Mouse (Mus musculus) CH12.LX (cell line): ENCODE results near the gene Kif20b. TPM values are rescaled to one million over a fixed set of nuclear protein-coding genes. Genes with fewer than 3 reads are reported as not detected.

Experiments used
- DNase-seq: peaks from one replicate; pipeline ENCODE4 v3.0.0-alpha.2; 2013; ENCODE audit errors: extremely low read depth
- H3K27ac ChIP-seq: 2 replicates; pipeline ENCODE4 v1.5.1; 2012; ENCODE audit warnings: low read depth, mild to moderate bottlenecking, control low read depth, moderate library complexity; ENCODE audit not compliant: insufficient read depth
- H3K27me3 ChIP-seq: replicated peaks from 2 replicates; pipeline ENCODE3; 2012; ENCODE audit warnings: inconsistent platforms
- H3K36me3 ChIP-seq, 2 experiments: replicated peaks in 1 of 2; 2 replicates each; pipeline versions ENCODE3 to v1.6.1; 2012; ENCODE audit warnings: inconsistent platforms in 1 of 2, low read length in 1 of 2, mild to moderate bottlenecking in 1 of 2, mixed read lengths in 1 of 2, moderate library complexity in 1 of 2; ENCODE audit not compliant: control insufficient read depth in 1 of 2, insufficient read depth in 1 of 2
- H3K4me1 ChIP-seq, 2 experiments: 2 replicates each; pipeline ENCODE4 v1.6.1; 2012; ENCODE audit warnings: inconsistent platforms in 1 of 2, moderate library complexity in 1 of 2; ENCODE audit not compliant: insufficient read depth in 2 of 2, control insufficient read depth in 1 of 2
- H3K4me2 ChIP-seq: 2 replicates; pipeline ENCODE4 v1.6.1; 2012; ENCODE audit warnings: low read depth, mild to moderate bottlenecking, control low read depth; ENCODE audit not compliant: poor library complexity, insufficient read depth, severe bottlenecking
- H3K4me3 ChIP-seq, 3 experiments: fragments of 150-350 bp in 1 of 3; sonication (generic) in 1 of 3; replicated peaks in 1 of 3; 2 replicates each; pipeline versions ENCODE3 to v1.5.1; 2011 to 2012; ENCODE audit warnings: low read depth in 2 of 3, low read length in 2 of 3, mild to moderate bottlenecking in 2 of 3, moderate library complexity in 2 of 3, control low read depth in 1 of 3, improper control_type of control experiment in 1 of 3, inconsistent platforms in 1 of 3, mixed read lengths in 1 of 3; ENCODE audit not compliant: poor library complexity in 1 of 3
- H3K79me2 ChIP-seq: replicated peaks from 2 replicates; pipeline ENCODE4 v1.6.1; 2012; ENCODE audit warnings: mild to moderate bottlenecking, moderate library complexity; ENCODE audit not compliant: control insufficient read depth, poor library complexity, insufficient read depth, severe bottlenecking; ENCODE audit errors: extremely low read depth
- H3K9ac ChIP-seq: 2 replicates; pipeline ENCODE4 v1.6.1; 2012; ENCODE audit warnings: low read depth, mild to moderate bottlenecking, control low read depth, moderate library complexity; ENCODE audit not compliant: insufficient read depth
- H3K9me3 ChIP-seq: replicated peaks from 2 replicates; pipeline ENCODE3; 2012; ENCODE audit warnings: low read length, inconsistent platforms, mixed read lengths
- BHLHE40 ChIP-seq: IDR thresholded peaks from 2 replicates; pipeline ENCODE4 v1.6.1; 2011; ENCODE audit warnings: mild to moderate bottlenecking, low read depth, low read length, improper control_type of control experiment
- CHD1 ChIP-seq: IDR thresholded peaks from 2 replicates; pipeline ENCODE4 v1.6.1; 2012; ENCODE audit warnings: low read depth, low read length, improper control_type of control experiment, inconsistent platforms
- CHD2 ChIP-seq: IDR thresholded peaks from 2 replicates; pipeline ENCODE4 v1.6.1; 2011; ENCODE audit warnings: low read length, improper control_type of control experiment
- CTCF ChIP-seq, 2 experiments: IDR thresholded peaks in 1 of 2; conservative IDR thresholded peaks in 1 of 2; 2 replicates each; pipeline ENCODE4 v1.5.1; 2011 to 2012; ENCODE audit warnings: low read depth in 2 of 2, low read length in 2 of 2, improper control_type of control experiment in 1 of 2, inconsistent platforms in 1 of 2, mild to moderate bottlenecking in 1 of 2, moderate library complexity in 1 of 2
- E2F4 ChIP-seq: IDR thresholded peaks from 2 replicates; pipeline ENCODE4 v1.6.1; 2011; ENCODE audit warnings: low read depth, low read length, improper control_type of control experiment; ENCODE audit not compliant: insufficient replicate concordance
- ELF1 ChIP-seq: IDR thresholded peaks from 2 replicates; pipeline ENCODE4 v1.6.1; 2014; ENCODE audit warnings: low read depth, mild to moderate bottlenecking, inconsistent platforms, low read length, improper control_type of control experiment
- EP300 ChIP-seq: IDR thresholded peaks from 2 replicates; pipeline ENCODE4 v1.6.1; 2011; ENCODE audit warnings: low read length, improper control_type of control experiment
- GABPA ChIP-seq: IDR thresholded peaks from 2 replicates; pipeline ENCODE4 v1.6.1; 2012; ENCODE audit warnings: low read depth, low read length, improper control_type of control experiment, inconsistent platforms; ENCODE audit not compliant: insufficient replicate concordance
- HCFC1 ChIP-seq: IDR thresholded peaks from 2 replicates; pipeline ENCODE4 v1.6.1; 2012; ENCODE audit warnings: low read depth, mild to moderate bottlenecking, inconsistent platforms, low read length, improper control_type of control experiment
- IRF4 ChIP-seq: IDR thresholded peaks from 2 replicates; pipeline ENCODE4 v1.6.1; 2014; ENCODE audit warnings: low read depth, mild to moderate bottlenecking, inconsistent platforms, low read length, improper control_type of control experiment
- KAT2A ChIP-seq: IDR thresholded peaks from 2 replicates; pipeline ENCODE4 v1.6.1; 2012; ENCODE audit warnings: low read length, improper control_type of control experiment, inconsistent platforms; ENCODE audit not compliant: insufficient replicate concordance
- MAX ChIP-seq: IDR thresholded peaks from 2 replicates; pipeline ENCODE4 v1.6.1; 2011; ENCODE audit warnings: low read length, improper control_type of control experiment
- MAZ ChIP-seq: IDR thresholded peaks from 2 replicates; pipeline ENCODE4 v1.6.1; 2012; ENCODE audit warnings: low read depth, mild to moderate bottlenecking, inconsistent platforms, low read length, improper control_type of control experiment, moderate library complexity
- MXI1 ChIP-seq: IDR thresholded peaks from 2 replicates; pipeline ENCODE4 v1.6.1; 2011; ENCODE audit warnings: mild to moderate bottlenecking, low read depth, low read length, improper control_type of control experiment
- MYC ChIP-seq: IDR thresholded peaks from 2 replicates; pipeline ENCODE4 v1.6.1; 2011; ENCODE audit warnings: low read depth, mild to moderate bottlenecking, improper control_type of control experiment, low read length
- NELFE ChIP-seq: IDR thresholded peaks from 2 replicates; pipeline ENCODE4 v1.6.1; 2011; ENCODE audit warnings: low read depth, low read length, improper control_type of control experiment
- POLR2A ChIP-seq: IDR thresholded peaks from 2 replicates; pipeline ENCODE4 v1.6.1; 2011; ENCODE audit warnings: low read depth, mild to moderate bottlenecking, improper control_type of control experiment, low read length
- RCOR1 ChIP-seq: conservative IDR thresholded peaks from 2 replicates; pipeline ENCODE4 v1.6.1; 2012; ENCODE audit warnings: low read depth, mild to moderate bottlenecking, inconsistent platforms, low read length, improper control_type of control experiment
- SIN3A ChIP-seq: IDR thresholded peaks from 2 replicates; pipeline ENCODE4 v1.6.1; 2012; ENCODE audit warnings: low read length, improper control_type of control experiment, inconsistent platforms
- SMC3 ChIP-seq: IDR thresholded peaks from 2 replicates; pipeline ENCODE4 v1.6.1; 2011; ENCODE audit warnings: low read depth, low read length, improper control_type of control experiment
- TBP ChIP-seq: conservative IDR thresholded peaks from 2 replicates; pipeline ENCODE4 v1.6.1; 2011; ENCODE audit warnings: low read depth, low read length, improper control_type of control experiment
- TCF12 ChIP-seq: IDR thresholded peaks from 2 replicates; pipeline ENCODE4 v1.6.1; 2014; ENCODE audit warnings: low read depth, mild to moderate bottlenecking, inconsistent platforms, low read length, improper control_type of control experiment
- UBTF ChIP-seq: IDR thresholded peaks from 2 replicates; pipeline ENCODE4 v1.6.1; 2012; ENCODE audit warnings: low read depth, mild to moderate bottlenecking, inconsistent platforms, low read length, improper control_type of control experiment, moderate library complexity
- USF2 ChIP-seq: conservative IDR thresholded peaks from 2 replicates; pipeline ENCODE4 v1.6.1; 2011; ENCODE audit warnings: low read depth, low read length, improper control_type of control experiment
- ZKSCAN1 ChIP-seq: IDR thresholded peaks from 2 replicates; pipeline ENCODE4 v1.6.1; 2012; ENCODE audit warnings: low read depth, inconsistent platforms, low read length, improper control_type of control experiment, borderline replicate concordance
- ZNF384 ChIP-seq: IDR thresholded peaks from 2 replicates; pipeline ENCODE4 v1.6.1; 2012; ENCODE audit warnings: low read depth, low read length, improper control_type of control experiment, inconsistent platforms
- dilution Hi-C: fragments of 300-500 bp; cut with MboI; formaldehyde crosslinking; loops from 2 replicates; pipeline ENCODE4 v1.14.3; 2020; ENCODE audit warnings: low sequenced_read_pairs; ENCODE audit not compliant: extremely low pct_unique_long_range_greater_than_20kb, extremely low pct_ligation_motif_present
- in situ Hi-C: fragments of 300-500 bp; cut with MboI; formaldehyde crosslinking; loops from 3 replicates; pipeline ENCODE4 v1.14.3; 2019; ENCODE audit warnings: low sequenced_read_pairs, low pct_ligation_motif_present, low pct_unique_long_range_greater_than_20kb, mixed read lengths
- polyA plus RNA-seq: library from polyadenylated mRNA; unstranded; fragments of >175 nt; gene quantifications from 2 replicates; pipeline ENCODE4 v1.2.1, GENCODE M21; 2012; ENCODE audit warnings: low read depth; ENCODE audit not compliant: insufficient read length
- total RNA-seq, 2 experiments: library from RNA; depleted of rRNA; stranded (reverse); fragments of 300-350 nt in 1 of 2; fragments of >200 nt in 1 of 2; gene quantifications; 2 replicates each; pipeline ENCODE4 v1.2.3; 2012 to 2014

Kif20b gene
- total and polyA plus RNA-seq, 3 experiments = 32.4 to 89.0 (median 59.5) TPM

DNA sequence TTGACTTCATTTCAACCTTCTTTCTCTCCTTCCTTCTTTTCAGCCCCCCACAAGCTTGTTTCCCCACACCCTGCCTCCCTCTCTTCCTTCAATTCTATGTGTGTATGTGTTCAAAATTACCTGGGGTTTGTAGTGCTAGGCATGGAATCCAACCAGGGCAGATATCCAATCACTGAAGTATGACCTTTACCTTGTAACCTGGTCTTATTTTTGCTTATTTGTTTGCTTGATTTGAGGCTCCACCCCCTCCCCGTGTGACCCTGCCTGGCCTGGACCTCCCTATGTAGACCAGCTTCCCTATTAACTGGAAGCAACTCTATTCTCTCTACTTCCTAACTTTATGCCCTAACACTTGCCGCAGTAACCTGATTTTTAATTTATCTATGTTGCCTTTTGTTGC is 39.7 kb upstream of the Kif20b start:
- no peak overlapping the region for H3K27ac ChIP-seq
- in situ Hi-C loops = no loop called here
- no peak for TF ChIP-seq ZNF384
- no peak for TF ChIP-seq MAZ
- TF ChIP-seq HCFC1 = no peak
- TF ChIP-seq ELF1 = no peak
- no peak for TF ChIP-seq GABPA
- no peak for TF ChIP-seq KAT2A
- no peak for TF ChIP-seq ZKSCAN1
- TF ChIP-seq TCF12 = no peak
- TF ChIP-seq BHLHE40 = no peak
- no peak for TF ChIP-seq POLR2A
- TF ChIP-seq CHD1 = no peak
- TF ChIP-seq MYC = no peak
- TF ChIP-seq CTCF (conservative IDR thresholded peaks at IDR 0.05 in 1 of 2, IDR thresholded peaks at IDR 0.05 in 1 of 2; ENCODE audit: low read depth in 2 of 2, low read length in 2 of 2) = no peak
- TF ChIP-seq SMC3 = no peak
- no peak for TF ChIP-seq E2F4
- no peak for TF ChIP-seq TBP
- no peak for TF ChIP-seq UBTF
- no peak for TF ChIP-seq CHD2
- no peak for TF ChIP-seq MAX
- no peak for TF ChIP-seq USF2
- dilution Hi-C loops = no loop called here
- DNase-seq = no peak
- H3K9ac ChIP-seq = no peak overlapping the region
- no peaks in the 10 kb centered on the region for H3K36me3 ChIP-seq
- peaks cover 5% of the 10 kb centered on the region for H3K9me3 ChIP-seq
- H3K79me2 ChIP-seq = no peaks in the 10 kb centered on the region
- peaks cover 0 to 22% of the 10 kb centered on the region in 2 experiments; a peak in 2 of 4 replicates for H3K4me1 ChIP-seq
- no peak overlapping the region for H3K4me2 ChIP-seq
- H3K4me3 ChIP-seq = no peak overlapping the region
- H3K27me3 ChIP-seq = peaks cover 2% of the 10 kb centered on the region

GRCm38 (mm10) chr19:34883526-34884224 is 38.5 kb upstream of the Kif20b start:
- no peak overlapping the region for H3K27ac ChIP-seq
- H3K4me3 ChIP-seq = no peak overlapping the region
- peak; percentile 54 for DNase-seq
- peak; percentile 70; the same call in 1 of the 2 replicates for TF ChIP-seq EP300
- TF ChIP-seq CHD2 = no peak
- TF ChIP-seq MXI1 = no peak
- no peak for TF ChIP-seq MAX
- no peak for TF ChIP-seq NELFE
- TF ChIP-seq CTCF (conservative IDR thresholded peaks at IDR 0.05 in 1 of 2, IDR thresholded peaks at IDR 0.05 in 1 of 2; ENCODE audit: low read depth in 2 of 2, low read length in 2 of 2) = 0 out of 4 replicates have a peak, but pooled peaks of 1 of the 2 experiments have one; percentile 17
- TF ChIP-seq SIN3A = peak; percentile 35; the same call in 1 of the 2 replicates
- no peak for TF ChIP-seq RCOR1
- TF ChIP-seq IRF4 = peak; percentile 79
- dilution Hi-C loops = no loop called here
- H3K4me1 ChIP-seq = peaks cover 0 to 19% of the 10 kb centered on the region in 2 experiments; a peak in 2 of 4 replicates
- no peaks in the 10 kb centered on the region for H3K79me2 ChIP-seq
- H3K4me2 ChIP-seq = no peak overlapping the region
- H3K9me3 ChIP-seq = peaks cover 5% of the 10 kb centered on the region
- no peaks in the 10 kb centered on the region for H3K36me3 ChIP-seq
- no peak overlapping the region for H3K9ac ChIP-seq
- in situ Hi-C loops = no loop called here
- H3K27me3 ChIP-seq = peaks cover 2% of the 10 kb centered on the region
